Mouse (Mus musculus) liver, adult 2 months (tissue): ENCODE measurements around the gene Gm4922. TPM values are rescaled to one million over a fixed set of nuclear protein-coding genes. Genes with fewer than 3 reads are reported as not detected.

ENCODE experiments used
- DNase-seq: peaks from one replicate; pipeline ENCODE4 v3.0.0-alpha.2; 2011; ENCODE audit warnings: low read depth, low spot score; ENCODE audit errors: extremely low read depth
- H3K27ac ChIP-seq: fragments of 200-500 bp; replicated peaks from 2 replicates; pipeline ENCODE4 v1.5.1; 2012; ENCODE audit warnings: low read depth, mild to moderate bottlenecking, control low read depth, inconsistent platforms, low read length; ENCODE audit not compliant: insufficient read depth
- H3K27me3 ChIP-seq: fragments of 200-500 bp; 2 replicates; pipeline ENCODE4 v1.6.1; 2012; ENCODE audit warnings: mild to moderate bottlenecking, moderate library complexity, low read length, inconsistent platforms; ENCODE audit not compliant: control insufficient read depth, insufficient read depth
- H3K36me3 ChIP-seq: fragments of 200-500 bp; 2 replicates; pipeline ENCODE4 v1.6.1; 2012; ENCODE audit warnings: low read length, inconsistent platforms; ENCODE audit not compliant: control insufficient read depth, insufficient read depth
- H3K4me1 ChIP-seq: fragments of 200-500 bp; 2 replicates; pipeline ENCODE4 v1.6.1; 2011; ENCODE audit warnings: low read length; ENCODE audit not compliant: control insufficient read depth, insufficient read depth
- H3K4me3 ChIP-seq: fragments of 200-500 bp; 2 replicates; pipeline ENCODE4 v1.5.1; 2011; ENCODE audit warnings: low read depth, mild to moderate bottlenecking, control low read depth, low read length, moderate library complexity; ENCODE audit not compliant: insufficient read depth
- H3K79me2 ChIP-seq: fragments of 200-500 bp; 2 replicates; pipeline ENCODE4 v1.6.1; 2012; ENCODE audit warnings: inconsistent platforms, mild to moderate bottlenecking, low read length, moderate library complexity; ENCODE audit not compliant: control insufficient read depth, insufficient read depth
- H3K9ac ChIP-seq: fragments of 200-500 bp; 2 replicates; pipeline ENCODE4 v1.6.1; 2012; ENCODE audit warnings: low read depth, mild to moderate bottlenecking, control low read depth, inconsistent platforms, low read length
- CTCF ChIP-seq: fragments of 200-500 bp; IDR thresholded peaks from 2 replicates; pipeline ENCODE4 v1.5.1; 2011; ENCODE audit warnings: low read depth, low read length, control low read depth
- POLR2A ChIP-seq: fragments of 200-500 bp; IDR thresholded peaks from 2 replicates; pipeline ENCODE4 v1.6.1; 2011; ENCODE audit warnings: low read length, control low read depth; ENCODE audit not compliant: insufficient read depth; ENCODE audit errors: extremely low read depth
- WGBS: fragments of 180-500 bp; shearing (Covaris S2); methylation state at CpG from one replicate; pipeline ENCODE4 v1.1.7; 2018; 5-methylcytosine and 5-hydroxymethylcytosine counted together
- polyA plus RNA-seq: library from polyadenylated mRNA; depleted of rRNA; stranded (reverse); fragments of >200 nt; gene quantifications from 2 replicates; pipeline ENCODE4 v1.2.3, GENCODE M21; 2012
- total RNA-seq: library from RNA; depleted of rRNA; stranded (reverse); fragments of >200 nt; gene quantifications from 2 replicates; pipeline ENCODE4 v1.2.3, GENCODE M21; 2014

Gene Gm4922
- total and polyA plus RNA-seq, 2 experiments: not detected

GRCm38 (mm10) chr10:18777546-18777945, 9.0 kb downstream of the Gm4922 start:
- DNase-seq: no peak
- Histone ChIP-seq H3K27me3 (no peaks in the 10 kb centered on the region), H3K4me1 (no peaks in the 10 kb centered on the region), H3K36me3 (no peaks in the 10 kb centered on the region), H3K4me3 (no peak overlapping the region), H3K79me2 (no peaks in the 10 kb centered on the region), H3K27ac (no peak overlapping the region), H3K9ac (no peak overlapping the region)
- WGBS: 84% methylated on average over 3 of the region's 3 CpGs
- TF ChIP-seq POLR2A (no peak), CTCF (no peak)

- Histone ChIP-seq H3K4me1 (no peaks in the 10 kb centered on the region), H3K36me3 (no peaks in the 10 kb centered on the region), H3K27ac (no peak overlapping the region), H3K27me3 (no peaks in the 10 kb centered on the region), H3K79me2 (no peaks in the 10 kb centered on the region), H3K4me3 (no peak overlapping the region), H3K9ac (no peak overlapping the region)
- WGBS: 72% methylated on average over 4 of the region's 4 CpGs
- TF ChIP-seq POLR2A (no peak), CTCF (no peak)
- DNase-seq: no peak
Observed at GRCm38 (mm10) chr10:18772537-18773179, 13.9 kb downstream of the Gm4922 start.

GRCm38 (mm10) chr10:18769909-18770308, 16.7 kb downstream of the Gm4922 start:
- no peak overlapping the region for H3K9ac ChIP-seq
- H3K4me3 ChIP-seq: no peak overlapping the region
- 44% methylated on average over 5 of the region's 5 CpGs for WGBS
- no peak overlapping the region for H3K27ac ChIP-seq
- no peak for DNase-seq
- H3K4me1 ChIP-seq: no peaks in the 10 kb centered on the region
- no peaks in the 10 kb centered on the region for H3K36me3 ChIP-seq
- no peaks in the 10 kb centered on the region for H3K79me2 ChIP-seq
- no peak for TF ChIP-seq POLR2A
- no peak for TF ChIP-seq CTCF
- H3K27me3 ChIP-seq: no peaks in the 10 kb centered on the region

- Histone ChIP-seq H3K9ac (no peak overlapping the region), H3K27me3 (no peaks in the 10 kb centered on the region), H3K4me3 (no peak overlapping the region), H3K79me2 (no peaks in the 10 kb centered on the region), H3K27ac (no peak overlapping the region), H3K36me3 (no peaks in the 10 kb centered on the region), H3K4me1 (no peaks in the 10 kb centered on the region)
- WGBS: 55% methylated on average over 2 of the region's 2 CpGs
- TF ChIP-seq POLR2A (no peak), CTCF (peak; percentile 64)
- DNase-seq: peak; percentile 4
Observed at GRCm38 (mm10) chr10:18760241-18760640, 26.4 kb downstream of the Gm4922 start.

- TF ChIP-seq CTCF (no peak), POLR2A (no peak)
- Histone ChIP-seq H3K4me1 (no peaks in the 10 kb centered on the region), H3K79me2 (no peaks in the 10 kb centered on the region), H3K4me3 (no peak overlapping the region), H3K27me3 (no peaks in the 10 kb centered on the region), H3K36me3 (no peaks in the 10 kb centered on the region), H3K9ac (no peak overlapping the region), H3K27ac (no peak overlapping the region)
- no peak for DNase-seq
- WGBS: 82% methylated on average over 4 of the region's 4 CpGs
Observed at GRCm38 (mm10) chr10:18750057-18750456, 36.5 kb downstream of the Gm4922 start.
